Mouse (Mus musculus): ENCODE results near the gene Wwox.

Gene Wwox

GRCm38 (mm10) chr8:115025390-115026098 lies 586.1 kb downstream of the Wwox start:
- no peak for DNase-seq (ENCODE audit: low spot score)

GRCm38 (mm10) chr8:115026201-115026600 lies 586.7 kb downstream of the Wwox start:
- no peak for DNase-seq (ENCODE audit: low spot score)

- DNase-seq (ENCODE audit: low spot score): no peak
Measured at GRCm38 (mm10) chr8:115033194-115033593, 593.7 kb downstream of the Wwox start.

- DNase-seq (ENCODE audit: low spot score): no peak
Measured at GRCm38 (mm10) chr8:115036016-115036415, 596.6 kb downstream of the Wwox start.

- no peak for DNase-seq (ENCODE audit: low spot score)
Measured at GRCm38 (mm10) chr8:115038426-115038825, 599.0 kb downstream of the Wwox start.

- DNase-seq (ENCODE audit: low spot score): no peak
Measured at GRCm38 (mm10) chr8:115045746-115046145, 606.3 kb downstream of the Wwox start.

GRCm38 (mm10) chr8:115046496-115046895 lies 607.0 kb downstream of the Wwox start:
- no peak for DNase-seq (ENCODE audit: low spot score)

DNA sequence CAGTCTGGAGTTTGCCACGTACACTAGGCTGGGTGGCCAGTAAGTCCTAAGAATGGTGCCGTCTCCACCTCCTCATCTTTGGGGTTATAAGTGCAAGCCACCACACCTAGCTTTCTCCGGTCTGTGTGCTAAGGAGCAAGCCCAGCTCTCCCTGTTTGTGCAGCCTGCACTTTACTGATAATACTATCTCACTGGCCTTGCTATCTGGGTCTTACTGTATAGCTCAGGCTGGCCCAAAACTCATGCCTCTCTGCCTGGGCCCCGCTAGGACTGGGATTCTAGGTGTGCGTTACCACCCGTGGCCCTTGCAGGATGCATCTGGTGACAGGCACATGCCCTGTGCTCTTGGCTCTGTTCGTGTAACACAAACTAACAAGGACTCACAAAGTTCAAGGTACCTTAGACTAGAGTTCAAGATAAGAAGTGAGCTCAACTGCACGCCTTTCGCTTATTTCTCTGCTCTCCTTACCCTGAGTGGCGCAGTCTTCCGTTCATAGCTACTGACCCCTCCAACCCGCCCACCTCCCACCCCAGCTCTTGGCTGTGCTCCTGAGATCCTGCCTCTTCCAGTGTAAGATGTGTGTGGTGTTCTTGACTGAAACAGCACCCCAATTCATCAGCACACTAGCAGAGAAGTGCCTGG lies 618.9 kb downstream of the Wwox start:
- DNase-seq (ENCODE audit: low spot score): no peak

- no peak for DNase-seq (ENCODE audit: low spot score)
Measured at GRCm38 (mm10) chr8:115063623-115064022, 624.2 kb downstream of the Wwox start.

GRCm38 (mm10) chr8:115064691-115065090 lies 625.2 kb downstream of the Wwox start:
- DNase-seq (ENCODE audit: low spot score): no peak

- DNase-seq (ENCODE audit: low spot score): no peak
Measured at GRCm38 (mm10) chr8:115065386-115065785, 625.9 kb downstream of the Wwox start.

GRCm38 (mm10) chr8:115066550-115067058 lies 627.1 kb downstream of the Wwox start:
- DNase-seq (ENCODE audit: low spot score): no peak

DNA sequence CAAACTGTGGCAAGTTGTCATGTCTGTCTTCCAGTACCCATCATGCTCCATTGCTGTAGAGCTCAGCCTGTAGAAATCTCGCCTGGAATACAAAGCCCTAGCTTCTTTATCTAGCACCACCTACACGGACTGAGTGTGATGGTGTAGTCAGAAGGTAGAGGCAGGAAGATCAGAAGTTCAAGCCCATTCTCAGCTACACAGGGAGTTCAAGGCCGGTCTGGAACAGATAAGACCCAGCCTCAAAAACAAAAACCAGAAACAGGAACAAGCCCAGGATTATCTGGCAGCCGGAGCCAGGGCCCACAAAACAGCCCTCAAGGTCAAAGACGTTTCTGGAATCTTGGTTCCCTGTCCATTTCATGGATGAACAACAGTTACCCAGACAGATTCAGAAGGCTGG lies 629.3 kb downstream of the Wwox start:
- no peak for DNase-seq (ENCODE audit: low spot score)

DNA sequence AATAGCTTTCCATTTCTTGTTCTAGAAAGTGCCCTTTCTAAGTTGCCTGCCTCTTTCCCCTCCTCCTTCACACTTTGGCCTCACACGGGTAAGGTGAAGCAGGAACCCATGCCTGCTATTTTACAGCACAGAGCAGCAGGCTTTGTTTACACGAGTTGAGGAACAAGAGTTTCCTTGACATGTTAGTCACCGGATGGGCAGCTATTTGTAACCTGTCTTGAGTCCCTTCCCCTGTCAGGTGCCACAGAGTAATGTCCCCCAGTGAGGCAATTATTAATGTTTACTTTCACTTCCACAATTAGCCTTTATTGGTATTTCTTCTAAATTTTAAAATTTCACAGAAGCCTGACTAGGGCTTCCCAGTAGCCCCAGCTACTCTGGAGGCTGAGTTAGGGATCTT lies 630.8 kb downstream of the Wwox start:
- DNase-seq (ENCODE audit: low spot score): no peak

GRCm38 (mm10) chr8:115071231-115071630 lies 631.8 kb downstream of the Wwox start:
- DNase-seq (ENCODE audit: low spot score): no peak

GRCm38 (mm10) chr8:115078296-115078695 lies 638.8 kb downstream of the Wwox start:
- no peak for DNase-seq (ENCODE audit: low spot score)

DNA sequence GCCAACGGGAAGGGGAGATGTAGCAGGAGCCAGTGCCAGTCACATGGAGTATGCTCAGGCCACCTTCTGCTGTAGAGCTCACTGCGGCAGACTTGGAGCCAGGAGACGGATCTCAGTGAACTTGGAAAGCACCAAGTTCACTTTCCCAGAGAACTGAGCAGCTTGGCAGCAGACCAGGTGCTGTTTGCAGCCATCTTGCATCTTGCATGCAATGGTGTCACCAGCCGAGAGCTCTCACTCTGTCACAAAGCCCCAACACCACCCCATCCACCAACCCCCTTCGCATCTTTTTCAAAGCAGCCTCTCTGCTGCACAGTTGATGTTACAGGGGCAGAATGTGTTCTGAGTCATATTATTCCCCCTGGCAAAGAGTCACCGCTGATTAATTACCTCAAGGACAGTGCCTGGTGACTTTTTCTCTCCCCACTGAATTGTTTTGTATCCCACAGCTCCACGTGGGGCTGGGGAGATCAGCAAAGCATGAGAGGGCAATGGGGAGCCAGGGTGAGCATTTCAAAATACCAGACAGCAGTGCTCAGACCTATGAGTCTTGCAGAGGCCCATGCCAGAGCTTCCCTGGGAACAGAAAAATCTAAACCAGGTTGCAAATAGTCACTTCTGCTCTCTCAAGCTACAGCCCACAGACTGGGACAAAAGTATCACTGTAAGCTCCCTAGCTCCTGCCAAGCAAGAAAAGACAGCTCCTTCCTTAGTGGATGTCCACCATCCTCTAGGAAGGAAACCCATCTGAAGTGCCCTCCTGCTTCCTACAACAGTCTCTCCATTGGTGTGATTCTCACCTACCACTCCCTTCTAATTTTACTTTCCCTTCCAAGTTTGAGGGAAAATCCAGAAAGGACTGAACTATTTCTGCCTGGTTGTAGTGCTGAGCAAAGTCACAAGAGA lies 642.1 kb downstream of the Wwox start:
- DNase-seq (ENCODE audit: low spot score): no peak

GRCm38 (mm10) chr8:115088162-115088561 lies 648.7 kb downstream of the Wwox start:
- DNase-seq (ENCODE audit: low spot score): no peak

DNA sequence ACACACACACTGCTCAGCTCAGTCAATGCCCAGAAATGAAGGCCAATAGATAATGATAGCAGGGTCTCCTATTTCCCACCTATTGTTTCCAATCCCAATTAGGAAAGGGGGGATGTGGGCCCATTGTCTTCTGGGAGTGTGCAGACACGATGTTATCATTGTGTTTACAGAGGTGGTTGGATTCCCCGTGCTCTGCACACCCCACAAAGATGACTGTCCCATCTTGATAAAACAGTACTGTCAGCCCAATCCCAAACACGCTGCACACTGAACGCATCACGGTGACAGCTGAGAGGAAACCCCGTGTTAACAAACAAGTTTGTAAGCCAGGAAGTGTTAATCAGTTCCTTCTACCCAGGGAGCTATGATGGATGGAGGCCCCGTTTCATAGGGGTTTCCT lies 650.3 kb downstream of the Wwox start:
- DNase-seq (ENCODE audit: low spot score): no peak

DNA sequence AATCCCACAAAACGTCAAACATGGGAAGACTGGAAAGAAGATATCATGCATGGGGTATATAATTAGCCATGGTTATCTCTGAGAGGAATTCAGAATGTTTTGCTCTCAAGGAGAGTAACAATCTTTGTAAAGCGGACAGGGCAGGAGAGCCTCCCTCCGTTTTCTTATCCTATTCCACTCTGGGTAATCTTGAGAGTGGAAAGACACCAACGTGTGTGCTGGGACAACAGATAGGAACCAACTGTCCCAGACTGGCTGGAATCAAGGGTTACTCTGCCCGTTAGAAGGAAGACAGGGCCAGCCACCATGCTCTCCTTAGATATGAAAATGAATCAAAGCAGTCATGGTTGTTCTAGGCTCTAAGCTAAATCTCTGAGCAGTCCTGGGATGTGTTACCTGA lies 650.7 kb downstream of the Wwox start:
- DNase-seq (ENCODE audit: low spot score): no peak

GRCm38 (mm10) chr8:115095548-115095947 lies 656.1 kb downstream of the Wwox start:
- no peak for DNase-seq (ENCODE audit: low spot score)

DNA sequence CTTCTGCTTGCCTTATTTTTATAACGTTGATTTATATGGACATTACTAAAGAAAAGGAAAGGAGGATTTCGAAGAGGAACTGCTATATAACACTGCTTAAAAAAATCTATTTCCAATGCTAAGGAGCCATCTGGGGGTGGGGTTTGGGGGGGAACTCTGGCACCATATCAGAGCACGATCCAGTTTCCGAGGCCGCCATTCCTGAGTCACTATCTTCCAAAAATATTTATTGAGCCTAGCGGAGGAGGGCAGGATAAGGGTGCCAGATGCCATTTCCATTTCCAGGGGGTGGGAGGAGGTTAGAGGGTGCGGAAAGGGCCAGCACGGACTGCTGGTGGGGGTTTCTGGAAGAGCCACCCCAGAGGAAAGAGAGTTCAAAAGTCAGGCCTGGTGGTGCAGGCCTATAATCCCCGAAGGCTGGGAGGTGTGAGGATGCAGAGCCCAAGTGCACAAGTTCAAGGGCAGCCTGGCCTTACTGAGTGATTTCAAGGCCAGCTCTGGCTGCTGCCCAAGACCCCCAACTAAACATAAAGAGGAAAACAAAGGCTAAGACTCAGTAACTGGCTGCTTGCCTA lies 658.6 kb downstream of the Wwox start:
- no peak for DNase-seq (ENCODE audit: low spot score)

All from layer of hippocampus, adult 9-10 months (tissue).